Mouse (Mus musculus): ENCODE results near the gene Bzw2. TPM values are rescaled to one million over a fixed set of nuclear protein-coding genes. Genes with fewer than 3 reads are reported as not detected.

The Bzw2 gene
- polyA plus RNA-seq, 1 experiment from 2014 or later: 157 TPM

GRCm38 (mm10) chr12:36187081-36187480 is 29.2 kb upstream of the Bzw2 start:
- Histone ChIP-seq H3K4me1 (replicated peaks; ENCODE audit: insufficient read depth, low read length) (no peaks in the 10 kb centered on the region), H3K36me3 (ENCODE audit: insufficient read depth, low read length) (peaks cover 37% of the 10 kb centered on the region), H3K27ac (no peak overlapping the region), H3K27me3 (ENCODE audit: insufficient read depth, low read length) (no peaks in the 10 kb centered on the region), H3K4me2 (ENCODE audit: low read length) (no peak overlapping the region), H3K9ac (ENCODE audit: low read depth, low read length) (no peak overlapping the region), H3K9me3 (replicated peaks; ENCODE audit: low read length) (no peaks in the 10 kb centered on the region), H3K4me3 (replicated peaks; ENCODE audit: low read depth, low read length) (no peak overlapping the region)
- 55% methylated on average over 6 of the region's 6 CpGs for WGBS
- ATAC-seq (replicated peaks; ENCODE audit: low FRiP score, low read depth) (peak; percentile 72; the same call in 1 of the 2 replicates), DNase-seq (ENCODE audit: low spot score) (peak; percentile 17)
- no peak for TF ChIP-seq CTCF (IDR thresholded peaks at IDR 0.05; ENCODE audit: low read depth)

- WGBS: 69% methylated on average over 6 of the region's 6 CpGs
- no peaks in the 10 kb centered on the region for H3K4me1 ChIP-seq (replicated peaks; ENCODE audit: insufficient read depth, low read length)
- H3K27me3 ChIP-seq (ENCODE audit: insufficient read depth, low read length): no peaks in the 10 kb centered on the region
- H3K4me3 ChIP-seq (replicated peaks; ENCODE audit: low read depth, low read length): no peak overlapping the region
- DNase-seq (ENCODE audit: low spot score) (peak; percentile 16), ATAC-seq (replicated peaks; ENCODE audit: low FRiP score, low read depth) (no peak)
- H3K36me3 ChIP-seq (ENCODE audit: insufficient read depth, low read length): peaks cover 26% of the 10 kb centered on the region; the same call in 1 of the 2 replicates
- H3K4me2 ChIP-seq (ENCODE audit: low read length): no peak overlapping the region
- no peak overlapping the region for H3K27ac ChIP-seq
- no peaks in the 10 kb centered on the region for H3K9me3 ChIP-seq (replicated peaks; ENCODE audit: low read length)
- no peak overlapping the region for H3K9ac ChIP-seq (ENCODE audit: low read depth, low read length)
- no peak for TF ChIP-seq CTCF (IDR thresholded peaks at IDR 0.05; ENCODE audit: low read depth)
These were observed 24.7 kb upstream of the Bzw2 start for GRCm38 (mm10) chr12:36182570-36182969.

DNA sequence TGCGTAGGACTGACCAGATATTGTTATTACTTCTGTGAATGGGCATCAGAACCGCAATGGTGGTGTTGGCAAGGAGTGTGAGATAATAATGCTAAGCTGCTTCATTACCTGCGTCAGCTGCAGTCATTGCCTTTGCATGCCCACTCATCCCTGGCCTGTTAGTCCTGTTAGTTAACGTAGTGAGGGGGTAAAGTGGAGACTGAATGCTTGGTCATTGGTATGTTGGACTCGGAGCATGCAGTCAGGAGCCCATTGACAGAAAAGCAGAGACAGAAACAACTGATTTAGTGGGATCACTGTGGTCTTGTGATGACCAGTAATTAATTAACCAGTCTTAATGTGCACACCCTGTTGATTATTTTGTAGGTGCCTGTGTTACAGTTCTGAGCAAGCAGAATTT is 19.3 kb upstream of the Bzw2 start:
- Histone ChIP-seq H3K36me3 (ENCODE audit: insufficient read depth, low read length) (peaks cover 43% of the 10 kb centered on the region), H3K4me2 (ENCODE audit: low read length) (no peak overlapping the region)
- peak; percentile 52; the same call in 1 of the 2 replicates for ATAC-seq (replicated peaks; ENCODE audit: low FRiP score, low read depth)

GRCm38 (mm10) chr12:36165299-36165698 is 7.4 kb upstream of the Bzw2 start:
- H3K27me3 ChIP-seq (ENCODE audit: insufficient read depth, low read length): no peaks in the 10 kb centered on the region
- no peak overlapping the region for H3K9ac ChIP-seq (ENCODE audit: low read depth, low read length)
- H3K27ac ChIP-seq: no peak overlapping the region
- H3K4me1 ChIP-seq (replicated peaks; ENCODE audit: insufficient read depth, low read length): no peaks in the 10 kb centered on the region
- no peak overlapping the region for H3K4me2 ChIP-seq (ENCODE audit: low read length)
- H3K9me3 ChIP-seq (replicated peaks; ENCODE audit: low read length): no peaks in the 10 kb centered on the region
- no peak for TF ChIP-seq CTCF (IDR thresholded peaks at IDR 0.05; ENCODE audit: low read depth)
- no peak overlapping the region for H3K4me3 ChIP-seq (replicated peaks; ENCODE audit: low read depth, low read length)
- 0 out of 2 replicates have a peak, but pooled peaks cover under 1% of the 10 kb centered on the region for H3K36me3 ChIP-seq (ENCODE audit: insufficient read depth, low read length)
- ATAC-seq (replicated peaks; ENCODE audit: low FRiP score, low read depth) (no peak), DNase-seq (ENCODE audit: low spot score) (no peak)
- 55% methylated on average over 1 of the region's 1 CpGs for WGBS

More for the DNA sequence above, 19.3 kb upstream of the Bzw2 start:
- H3K27ac ChIP-seq: no peak overlapping the region
- no peaks in the 10 kb centered on the region for H3K27me3 ChIP-seq (ENCODE audit: insufficient read depth, low read length)
- H3K9ac ChIP-seq (ENCODE audit: low read depth, low read length): no peak overlapping the region
- H3K9me3 ChIP-seq (replicated peaks; ENCODE audit: low read length): no peaks in the 10 kb centered on the region
- no peak for DNase-seq (ENCODE audit: low spot score)
- TF ChIP-seq CTCF (IDR thresholded peaks at IDR 0.05; ENCODE audit: low read depth): no peak
- H3K4me3 ChIP-seq (replicated peaks; ENCODE audit: low read depth, low read length): no peak overlapping the region
- no peaks in the 10 kb centered on the region for H3K4me1 ChIP-seq (replicated peaks; ENCODE audit: insufficient read depth, low read length)
- 83% methylated on average over 5 of the region's 5 CpGs for WGBS

- H3K27me3 ChIP-seq (ENCODE audit: insufficient read depth, low read length): no peaks in the 10 kb centered on the region
- no peak overlapping the region for H3K4me3 ChIP-seq (replicated peaks; ENCODE audit: low read depth, low read length)
- no peaks in the 10 kb centered on the region for H3K36me3 ChIP-seq (ENCODE audit: insufficient read depth, low read length)
- no peaks in the 10 kb centered on the region for H3K9me3 ChIP-seq (replicated peaks; ENCODE audit: low read length)
- no peak overlapping the region for H3K9ac ChIP-seq (ENCODE audit: low read depth, low read length)
- ATAC-seq (replicated peaks; ENCODE audit: low FRiP score, low read depth): no peak
- no peaks in the 10 kb centered on the region for H3K4me1 ChIP-seq (replicated peaks; ENCODE audit: insufficient read depth, low read length)
- no peak overlapping the region for H3K4me2 ChIP-seq (ENCODE audit: low read length)
- DNase-seq (ENCODE audit: low spot score): no peak
- TF ChIP-seq CTCF (IDR thresholded peaks at IDR 0.05; ENCODE audit: low read depth): no peak
- H3K27ac ChIP-seq: no peak overlapping the region
- 83% methylated on average over 7 of the region's 7 CpGs for WGBS
These were observed 6.4 kb upstream of the Bzw2 start for GRCm38 (mm10) chr12:36164126-36164791.

DNA sequence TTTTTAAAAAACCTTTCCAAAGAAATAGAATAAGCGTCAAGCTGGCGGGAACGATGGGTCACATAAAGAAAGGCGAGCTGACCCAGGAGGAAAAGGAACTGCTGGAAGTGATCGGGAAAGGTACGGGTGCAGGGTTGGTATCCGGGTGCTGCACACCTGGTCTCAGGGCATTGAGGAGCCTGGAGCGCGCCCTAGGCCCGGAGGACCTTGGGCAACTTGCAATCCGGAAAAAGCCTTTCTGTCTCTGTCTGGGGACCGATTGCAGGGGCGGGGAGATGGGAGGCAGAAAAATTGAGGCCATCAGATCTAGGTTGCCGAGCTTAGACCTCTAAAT is 609 bp downstream of the Bzw2 start:
- H3K36me3 ChIP-seq (ENCODE audit: insufficient read depth, low read length): no peaks in the 10 kb centered on the region
- DNase-seq (ENCODE audit: low spot score) (no peak), ATAC-seq (replicated peaks; ENCODE audit: low FRiP score, low read depth) (peak; percentile 48)
- 0% methylated on average over 14 of the region's 14 CpGs for WGBS
- H3K9ac ChIP-seq (ENCODE audit: low read depth, low read length): peak overlapping the region; percentile 81
- H3K9me3 ChIP-seq (replicated peaks; ENCODE audit: low read length): no peaks in the 10 kb centered on the region
- H3K4me1 ChIP-seq (replicated peaks; ENCODE audit: insufficient read depth, low read length): peaks cover 8% of the 10 kb centered on the region; the same call in 1 of the 2 replicates
- H3K4me3 ChIP-seq (replicated peaks; ENCODE audit: low read depth, low read length): peak overlapping the region; percentile 86
- peak overlapping the region; percentile 93 for H3K27ac ChIP-seq
- H3K4me2 ChIP-seq (ENCODE audit: low read length): peak overlapping the region; percentile 91
- TF ChIP-seq CTCF (IDR thresholded peaks at IDR 0.05; ENCODE audit: low read depth): no peak
- H3K27me3 ChIP-seq (ENCODE audit: insufficient read depth, low read length): no peaks in the 10 kb centered on the region
